Mouse (Mus musculus) MEL-GATA-1-ER (cell line): ENCODE measurements around the gene Cfap299.

Experiments
- DNase-seq: peaks from one replicate; pipeline ENCODE4 v3.0.0-alpha.2; 2012; ENCODE audit warnings: low read depth; ENCODE audit errors: extremely low read depth

Gene Cfap299

GRCm38 (mm10) chr5:98806492-98806891 lies 477.4 kb downstream of the Cfap299 start:
- no peak for DNase-seq

- DNase-seq: no peak
Measured at GRCm38 (mm10) chr5:98807022-98807421, 477.9 kb downstream of the Cfap299 start.

- DNase-seq: no peak
Measured at GRCm38 (mm10) chr5:98807953-98808352, 478.8 kb downstream of the Cfap299 start.

- no peak for DNase-seq
Measured at GRCm38 (mm10) chr5:98812380-98812779, 483.3 kb downstream of the Cfap299 start.

GRCm38 (mm10) chr5:98815269-98815668 lies 486.2 kb downstream of the Cfap299 start:
- DNase-seq: no peak

- DNase-seq: no peak
Measured at GRCm38 (mm10) chr5:98833760-98834159, 504.7 kb downstream of the Cfap299 start.

- no peak for DNase-seq
Measured at GRCm38 (mm10) chr5:98834300-98834699, 505.2 kb downstream of the Cfap299 start.

- no peak for DNase-seq
Measured at GRCm38 (mm10) chr5:98842600-98843310, 513.7 kb downstream of the Cfap299 start.

GRCm38 (mm10) chr5:98844664-98845063 lies 515.6 kb downstream of the Cfap299 start:
- no peak for DNase-seq
